Mouse (Mus musculus) liver, embryonic 16.5 days (tissue): ENCODE data around the gene Prkcz. TPM values are rescaled to one million over a fixed set of nuclear protein-coding genes. Genes with fewer than 3 reads are reported as not detected.
"Not testable (repeated sequence)": the region's sequence is repeated elsewhere in the genome, so short reads cannot be mapped to it uniquely, and the experiment has no call there.

Experiments used
- ATAC-seq: fragments of 200-750 bp; cut with Nextera tagmentation; 2 replicates; pipeline ENCODE4 v1.8.0; 2017; ENCODE audit warnings: low read depth, mild to moderate bottlenecking, moderate number of reproducible peaks, moderate library complexity
- H3K27ac ChIP-seq: fragments of 300-500 bp; sonication (generic); 2 replicates; pipeline ENCODE4 v1.5.1; 2014; ENCODE audit warnings: mild to moderate bottlenecking, low read length
- H3K27me3 ChIP-seq: fragments of 300-500 bp; sonication (generic); 2 replicates; pipeline ENCODE4 v1.6.1; 2014; ENCODE audit warnings: low read depth, low read length, mixed read lengths; ENCODE audit not compliant: control insufficient read depth, insufficient read depth
- H3K36me3 ChIP-seq: fragments of 300-500 bp; sonication (generic); 2 replicates; pipeline ENCODE4 v1.6.1; 2014; ENCODE audit warnings: mild to moderate bottlenecking; ENCODE audit not compliant: control insufficient read depth, insufficient read depth
- H3K4me1 ChIP-seq: fragments of 300-500 bp; sonication (generic); 2 replicates; pipeline ENCODE4 v1.6.1; 2014; ENCODE audit warnings: low read depth, low read length, mixed read lengths; ENCODE audit not compliant: control insufficient read depth
- H3K4me2 ChIP-seq: fragments of 300-500 bp; sonication (generic); 2 replicates; pipeline ENCODE4 v1.6.1; 2014; ENCODE audit warnings: low read depth, low read length, mixed read lengths
- H3K4me3 ChIP-seq: fragments of 300-500 bp; sonication (generic); 2 replicates; pipeline ENCODE4 v1.5.1; 2014; ENCODE audit warnings: low read depth, mild to moderate bottlenecking, low read length
- H3K9ac ChIP-seq: fragments of 300-500 bp; sonication (generic); 2 replicates; pipeline ENCODE4 v1.6.1; 2014; ENCODE audit warnings: low read depth, low read length
- H3K9me3 ChIP-seq: fragments of 300-500 bp; sonication (generic); replicated peaks from 2 replicates; pipeline ENCODE4 v1.6.1; 2016; ENCODE audit warnings: low read length; ENCODE audit not compliant: control insufficient read depth
- WGBS: fragments of 180-500 bp; shearing (Covaris S2); extraction: QIAGEN DNeasy Blood & Tissue Kit; methylation state at CpG from one replicate; pipeline ENCODE4 v1.1.7; 2014; ENCODE audit not compliant: insufficient replicate concordance; 5-methylcytosine and 5-hydroxymethylcytosine counted together
- polyA plus RNA-seq: library from polyadenylated mRNA; unstranded; fragments of >200 nt; fragmentation: Nextera tagmentation; extraction: Ambion mirVana; gene quantifications from 2 replicates; pipeline ENCODE4 v1.2.1, GENCODE M21; 2015

The Prkcz gene
- polyA plus RNA-seq, 1 experiment from 2014 or later, result 2.7 TPM

DNA sequence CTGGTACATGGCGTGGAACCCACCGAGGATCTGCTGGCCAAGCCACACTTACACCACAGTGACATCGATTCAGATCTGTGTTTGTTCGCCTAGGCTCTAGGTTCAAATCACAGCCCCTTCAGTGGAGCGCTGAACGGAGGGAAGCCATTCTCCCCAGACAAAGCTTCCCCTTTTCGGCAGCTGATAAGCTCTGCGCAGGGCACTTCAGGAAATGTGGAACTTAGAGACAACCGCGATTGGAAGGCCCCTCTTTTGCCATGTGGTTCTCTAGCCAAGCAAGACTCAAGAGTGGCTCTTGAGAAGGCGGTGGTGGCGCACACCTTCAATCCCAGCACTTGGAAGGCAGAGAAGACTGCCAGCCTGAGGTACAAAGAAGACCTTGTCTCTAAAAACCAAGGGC is 14.8 kb downstream of the Prkcz start:
- Histone ChIP-seq H3K27me3 (peaks cover 36% of the 10 kb centered on the region), H3K36me3 (no peaks in the 10 kb centered on the region)
- WGBS, result 32% methylated on average over 12 of the region's 12 CpGs

GRCm38 (mm10) chr4:155345608-155345953 is 15.6 kb downstream of the Prkcz start:
- H3K36me3 ChIP-seq, result no peaks in the 10 kb centered on the region
- H3K27me3 ChIP-seq, result peaks cover 36% of the 10 kb centered on the region
- ATAC-seq, result peak; percentile 11; the same call in 1 of the 2 replicates
- H3K4me3 ChIP-seq, result no peak overlapping the region
- peak overlapping the region; percentile 31; the same call in 1 of the 2 replicates for H3K4me2 ChIP-seq
- H3K9ac ChIP-seq, result no peak overlapping the region
- H3K9me3 ChIP-seq, result no peaks in the 10 kb centered on the region
- H3K4me1 ChIP-seq, result no peaks in the 10 kb centered on the region
- WGBS, result 5% methylated on average over 16 of the region's 16 CpGs
- H3K27ac ChIP-seq, result no peak overlapping the region

More for the DNA sequence above, 14.8 kb downstream of the Prkcz start:
- Histone ChIP-seq H3K9me3 (no peaks in the 10 kb centered on the region), H3K9ac (no peak overlapping the region), H3K4me2 (no peak overlapping the region), H3K27ac (no peak overlapping the region), H3K4me3 (no peak overlapping the region), H3K4me1 (no peaks in the 10 kb centered on the region)
- ATAC-seq, result no peak

DNA sequence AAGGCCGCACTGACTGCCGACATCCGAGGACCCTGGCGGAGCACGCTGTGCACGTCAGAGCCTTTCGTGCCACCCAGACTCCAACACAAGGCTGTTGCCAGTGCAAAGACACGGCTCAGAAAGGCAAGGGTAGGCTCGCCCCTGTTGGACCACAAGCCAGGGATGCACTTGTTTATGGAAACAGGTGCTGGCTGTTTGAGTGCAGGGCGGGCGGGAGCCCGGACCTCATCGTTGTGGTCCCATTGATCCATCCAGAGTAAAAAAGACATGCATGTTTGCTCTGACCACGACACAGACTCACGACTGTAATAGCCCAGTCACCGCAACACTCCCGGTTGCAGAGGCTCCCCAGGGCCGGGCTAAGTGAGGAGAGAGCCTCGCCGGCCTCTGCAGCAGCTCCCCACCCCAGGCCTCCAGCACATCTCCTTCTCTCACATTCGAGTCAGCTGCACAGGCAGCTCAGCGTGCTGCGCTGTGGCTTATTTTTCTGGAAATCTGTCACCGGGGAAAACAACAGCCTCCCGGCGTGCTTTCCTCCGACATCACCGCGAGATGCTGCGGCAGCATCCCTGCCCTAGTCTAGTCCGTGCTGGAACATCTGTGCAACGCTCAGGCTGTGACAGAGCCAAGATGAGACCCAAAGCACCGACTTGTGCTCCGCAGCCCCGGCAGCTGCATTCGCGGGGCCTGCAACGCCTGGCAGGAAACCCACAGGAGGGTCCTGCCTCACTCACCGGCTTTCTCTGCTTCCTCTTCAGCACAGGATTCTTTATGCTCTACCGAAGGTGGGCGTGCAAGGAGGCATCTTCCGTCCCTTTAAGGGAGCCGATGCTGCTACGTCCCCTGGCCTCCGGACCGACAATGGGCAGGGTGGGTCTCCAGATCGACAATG is 16.2 kb downstream of the Prkcz start:
- H3K27me3 ChIP-seq, result peaks cover 36% of the 10 kb centered on the region
- H3K9ac ChIP-seq, result no peak overlapping the region
- H3K4me1 ChIP-seq, result no peaks in the 10 kb centered on the region
- H3K4me3 ChIP-seq, result no peak overlapping the region
- WGBS, result 12% methylated on average over 47 of the region's 47 CpGs
- H3K27ac ChIP-seq, result no peak overlapping the region
- no peaks in the 10 kb centered on the region for H3K36me3 ChIP-seq
- H3K9me3 ChIP-seq, result no peaks in the 10 kb centered on the region
- H3K4me2 ChIP-seq, result peak overlapping the region; percentile 31; the same call in 1 of the 2 replicates
- no peak for ATAC-seq

DNA sequence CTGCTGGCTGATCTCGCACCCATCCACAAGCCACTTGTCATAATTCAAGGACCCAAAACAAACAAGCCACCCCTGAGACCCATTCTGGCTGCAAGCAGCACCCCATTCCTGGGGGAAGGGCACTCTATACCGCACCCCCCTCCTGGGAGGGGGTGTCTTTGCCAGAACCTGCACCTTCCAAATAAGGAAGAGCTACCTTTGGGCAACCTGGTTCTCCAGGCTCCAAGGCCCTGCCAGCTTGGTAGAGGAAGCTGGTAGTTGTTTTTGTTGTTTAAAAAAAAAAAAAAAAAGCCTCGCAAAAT is 16.9 kb downstream of the Prkcz start:
- H3K36me3 ChIP-seq, result no peaks in the 10 kb centered on the region
- H3K9ac ChIP-seq, result no peak overlapping the region
- no peak for ATAC-seq
- peaks cover 36% of the 10 kb centered on the region for H3K27me3 ChIP-seq
- no peaks in the 10 kb centered on the region for H3K4me1 ChIP-seq
- no peaks in the 10 kb centered on the region for H3K9me3 ChIP-seq
- 34% methylated on average over 3 of the region's 3 CpGs for WGBS
- no peak overlapping the region for H3K4me3 ChIP-seq
- H3K4me2 ChIP-seq, result no peak overlapping the region
- no peak overlapping the region for H3K27ac ChIP-seq

GRCm38 (mm10) chr4:155343415-155344298 is 17.5 kb downstream of the Prkcz start:
- ATAC-seq, result no peak
- WGBS, result 54% methylated on average over 14 of the region's 14 CpGs
- peaks cover 36% of the 10 kb centered on the region for H3K27me3 ChIP-seq
- H3K27ac ChIP-seq, result no peak overlapping the region
- no peaks in the 10 kb centered on the region for H3K4me1 ChIP-seq
- H3K9me3 ChIP-seq, result no peaks in the 10 kb centered on the region
- no peaks in the 10 kb centered on the region for H3K36me3 ChIP-seq
- H3K9ac ChIP-seq, result no peak overlapping the region
- H3K4me3 ChIP-seq, result no peak overlapping the region
- H3K4me2 ChIP-seq, result no peak overlapping the region

DNA sequence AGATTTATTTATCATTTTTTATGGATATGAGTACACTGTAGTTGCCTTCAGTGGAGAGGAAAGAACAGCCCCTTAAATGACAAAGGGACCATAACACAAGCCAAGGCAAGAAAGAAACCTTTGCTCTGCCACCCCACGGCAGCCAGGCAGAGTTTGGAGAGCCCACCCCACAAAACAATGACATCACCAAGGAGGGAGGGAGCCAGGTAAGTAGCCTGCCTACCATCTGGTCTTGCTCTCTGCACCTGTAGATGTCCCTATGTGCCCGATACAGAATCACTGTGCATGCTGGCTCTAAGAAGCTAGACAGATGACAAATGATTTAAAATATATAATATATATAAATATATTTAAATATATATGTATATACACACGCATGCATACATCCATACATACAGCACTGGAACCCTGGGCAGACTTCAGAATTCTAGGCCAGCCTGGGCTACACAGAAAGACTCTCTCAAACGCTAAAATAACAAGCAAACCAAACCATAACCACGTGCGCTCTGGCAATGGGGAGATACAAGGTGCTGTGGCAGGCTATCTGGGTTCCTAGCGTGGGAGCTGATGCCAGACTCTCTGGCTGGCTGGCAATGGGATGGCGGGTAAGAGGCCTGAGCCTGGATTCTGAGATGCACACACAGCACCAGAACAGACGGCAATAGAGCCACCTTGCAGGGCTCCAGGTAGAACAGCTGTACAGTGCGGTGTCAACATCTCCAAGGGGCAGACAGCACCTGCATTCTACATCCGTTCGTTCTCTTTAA is 24.7 kb downstream of the Prkcz start:
- Histone ChIP-seq H3K4me3 (no peak overlapping the region), H3K9me3 (no peaks in the 10 kb centered on the region), H3K27ac (no peak overlapping the region), H3K27me3 (no peaks in the 10 kb centered on the region), H3K4me1 (no peaks in the 10 kb centered on the region), H3K4me2 (no peak overlapping the region), H3K36me3 (no peaks in the 10 kb centered on the region), H3K9ac (no peak overlapping the region)
- 67% methylated on average over 12 of the region's 12 CpGs for WGBS
- no peak for ATAC-seq

DNA sequence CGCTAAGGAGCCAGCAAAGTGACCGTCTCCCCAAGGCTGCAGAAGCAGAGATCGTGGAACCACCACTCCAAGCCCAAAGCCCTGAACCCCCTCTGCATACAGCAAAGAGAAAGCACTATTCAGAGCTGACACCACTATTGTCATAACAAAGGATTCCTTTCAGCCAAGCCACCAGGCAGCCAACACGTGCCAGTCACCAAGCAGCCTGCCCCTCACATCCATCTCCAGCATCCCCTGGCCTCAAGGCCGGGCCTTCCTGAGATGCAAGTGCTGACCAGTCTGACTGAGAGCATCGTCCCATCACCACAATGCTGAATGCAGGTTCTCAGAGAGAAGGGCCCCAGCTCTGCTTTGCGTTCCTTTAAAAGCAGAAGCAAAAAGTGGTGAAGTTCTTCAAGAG is 28.9 kb downstream of the Prkcz start:
- Histone ChIP-seq H3K9me3 (no peaks in the 10 kb centered on the region), H3K27me3 (no peaks in the 10 kb centered on the region), H3K27ac (no peak overlapping the region), H3K4me3 (no peak overlapping the region), H3K4me1 (no peaks in the 10 kb centered on the region), H3K9ac (no peak overlapping the region), H3K4me2 (no peak overlapping the region), H3K36me3 (no peaks in the 10 kb centered on the region)
- ATAC-seq, result no peak
- 56% methylated on average over 7 of the region's 7 CpGs for WGBS

DNA sequence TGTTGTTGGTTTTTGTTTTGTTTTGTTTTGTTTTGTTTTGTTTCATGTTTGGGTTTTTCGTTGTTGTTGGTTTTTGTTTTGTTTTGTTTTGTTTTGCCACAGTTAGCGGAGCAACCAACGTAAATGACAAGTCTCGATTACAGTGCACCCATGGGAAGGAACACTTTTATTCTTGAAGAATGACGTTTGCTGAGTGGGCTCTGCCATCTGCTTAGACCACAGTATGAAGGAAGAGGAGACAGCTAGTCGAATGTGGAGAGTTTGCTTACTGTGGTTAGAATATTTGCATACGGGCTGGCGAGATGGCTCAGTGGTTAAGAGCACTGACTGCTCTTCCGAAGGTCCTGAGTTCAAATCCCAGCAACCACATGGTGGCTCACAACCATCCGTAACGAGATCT is 32.8 kb downstream of the Prkcz start:
- H3K27ac ChIP-seq, H3K36me3 ChIP-seq, H3K4me2 ChIP-seq, H3K9me3 ChIP-seq, ATAC-seq, H3K27me3 ChIP-seq, H3K4me1 ChIP-seq, H3K4me3 ChIP-seq, H3K9ac ChIP-seq: not testable (repeated sequence)
- 65% methylated on average over 11 of the region's 11 CpGs for WGBS
